Mouse (Mus musculus) liver, adult 2 months (tissue): ENCODE measurements around the gene Irf2bp2. TPM values are rescaled to one million over a fixed set of nuclear protein-coding genes. Genes with fewer than 3 reads are reported as not detected.

ENCODE experiments used
- DNase-seq: peaks from one replicate; pipeline ENCODE4 v3.0.0-alpha.2; 2011; ENCODE audit warnings: low read depth, low spot score; ENCODE audit errors: extremely low read depth
- H3K27ac ChIP-seq: fragments of 200-500 bp; replicated peaks from 2 replicates; pipeline ENCODE4 v1.5.1; 2012; ENCODE audit warnings: low read depth, mild to moderate bottlenecking, control low read depth, inconsistent platforms, low read length; ENCODE audit not compliant: insufficient read depth
- H3K27me3 ChIP-seq: fragments of 200-500 bp; 2 replicates; pipeline ENCODE4 v1.6.1; 2012; ENCODE audit warnings: mild to moderate bottlenecking, moderate library complexity, low read length, inconsistent platforms; ENCODE audit not compliant: control insufficient read depth, insufficient read depth
- H3K36me3 ChIP-seq: fragments of 200-500 bp; 2 replicates; pipeline ENCODE4 v1.6.1; 2012; ENCODE audit warnings: low read length, inconsistent platforms; ENCODE audit not compliant: control insufficient read depth, insufficient read depth
- H3K4me1 ChIP-seq: fragments of 200-500 bp; 2 replicates; pipeline ENCODE4 v1.6.1; 2011; ENCODE audit warnings: low read length; ENCODE audit not compliant: control insufficient read depth, insufficient read depth
- H3K4me3 ChIP-seq: fragments of 200-500 bp; 2 replicates; pipeline ENCODE4 v1.5.1; 2011; ENCODE audit warnings: low read depth, mild to moderate bottlenecking, control low read depth, low read length, moderate library complexity; ENCODE audit not compliant: insufficient read depth
- H3K79me2 ChIP-seq: fragments of 200-500 bp; 2 replicates; pipeline ENCODE4 v1.6.1; 2012; ENCODE audit warnings: inconsistent platforms, mild to moderate bottlenecking, low read length, moderate library complexity; ENCODE audit not compliant: control insufficient read depth, insufficient read depth
- H3K9ac ChIP-seq: fragments of 200-500 bp; 2 replicates; pipeline ENCODE4 v1.6.1; 2012; ENCODE audit warnings: low read depth, mild to moderate bottlenecking, control low read depth, inconsistent platforms, low read length
- CTCF ChIP-seq: fragments of 200-500 bp; IDR thresholded peaks from 2 replicates; pipeline ENCODE4 v1.5.1; 2011; ENCODE audit warnings: low read depth, low read length, control low read depth
- POLR2A ChIP-seq: fragments of 200-500 bp; IDR thresholded peaks from 2 replicates; pipeline ENCODE4 v1.6.1; 2011; ENCODE audit warnings: low read length, control low read depth; ENCODE audit not compliant: insufficient read depth; ENCODE audit errors: extremely low read depth
- WGBS: fragments of 180-500 bp; shearing (Covaris S2); methylation state at CpG from one replicate; pipeline ENCODE4 v1.1.7; 2018; 5-methylcytosine and 5-hydroxymethylcytosine counted together
- polyA plus RNA-seq: library from polyadenylated mRNA; depleted of rRNA; stranded (reverse); fragments of >200 nt; gene quantifications from 2 replicates; pipeline ENCODE4 v1.2.3, GENCODE M21; 2012
- total RNA-seq: library from RNA; depleted of rRNA; stranded (reverse); fragments of >200 nt; gene quantifications from 2 replicates; pipeline ENCODE4 v1.2.3, GENCODE M21; 2014

Irf2bp2 gene
- total and polyA plus RNA-seq, 2 experiments = 20.3 to 26.3 TPM

- H3K79me2 ChIP-seq = peaks cover 27% of the 10 kb centered on the region
- H3K4me3 ChIP-seq = peak overlapping the region; percentile 58
- no peaks in the 10 kb centered on the region for H3K27me3 ChIP-seq
- TF ChIP-seq CTCF = no peak
- TF ChIP-seq POLR2A = peak; percentile 93
- DNase-seq = peak; percentile 95
- H3K4me1 ChIP-seq = peaks cover 8% of the 10 kb centered on the region; the same call in 1 of the 2 replicates
- peak overlapping the region; percentile 94 for H3K27ac ChIP-seq
- H3K9ac ChIP-seq = peak overlapping the region; percentile 83
- under 1% methylated on average over 47 of the region's 48 CpGs for WGBS
- peaks cover 8% of the 10 kb centered on the region for H3K36me3 ChIP-seq
Measured at GRCm38 (mm10) chr8:126594481-126595000, 755 bp upstream of the Irf2bp2 start.

DNA sequence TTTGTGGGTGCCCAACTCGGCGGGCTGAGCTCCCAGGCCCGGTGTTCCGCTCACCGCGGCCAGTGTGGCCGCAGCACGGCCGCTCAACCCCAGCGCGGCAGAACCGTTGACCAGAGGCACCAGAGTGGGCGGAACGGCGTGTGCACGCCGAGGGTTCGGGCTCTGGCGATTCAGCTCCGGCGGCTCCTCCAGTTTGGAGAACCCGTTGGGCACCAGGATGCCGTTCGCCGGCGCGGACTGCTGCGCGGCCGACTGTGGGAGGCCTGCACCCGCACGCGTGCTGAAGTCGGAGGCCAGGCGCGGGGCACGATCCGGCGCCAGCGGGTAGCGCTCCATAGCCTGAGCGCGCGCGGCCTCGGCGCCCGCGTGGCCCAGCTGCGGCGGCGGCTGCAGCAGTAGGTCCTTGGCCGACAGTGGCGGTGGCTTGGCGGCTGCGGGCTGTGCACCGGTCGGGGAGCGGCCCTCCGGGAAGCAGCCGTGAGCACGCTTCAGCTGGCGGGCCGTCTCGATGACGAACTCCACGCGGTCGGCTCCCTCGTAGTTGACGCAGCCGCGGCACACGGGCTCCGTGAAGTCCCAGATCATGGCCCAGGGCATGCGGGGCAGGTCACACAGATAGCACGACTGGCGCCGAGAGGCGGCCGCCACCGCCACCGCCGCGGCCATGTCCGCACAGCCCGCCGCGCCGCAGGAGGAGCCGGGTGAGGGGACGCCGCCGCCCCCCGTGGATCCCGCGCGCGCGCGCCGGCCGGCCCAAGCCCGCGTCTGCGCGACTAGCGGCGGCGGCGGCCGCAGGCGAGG, 815 bp downstream of the Irf2bp2 start:
- Histone ChIP-seq H3K79me2 (peaks cover 27% of the 10 kb centered on the region), H3K4me3 (peak overlapping the region; percentile 98), H3K4me1 (peaks cover 8% of the 10 kb centered on the region; the same call in 1 of the 2 replicates), H3K36me3 (peaks cover 8% of the 10 kb centered on the region), H3K27me3 (no peaks in the 10 kb centered on the region), H3K9ac (peak overlapping the region; percentile 100), H3K27ac (peak overlapping the region; percentile 98)
- TF ChIP-seq CTCF = no peak
- TF ChIP-seq POLR2A = 0 out of 2 replicates have a peak, but pooled peaks have one; percentile 20
- DNase-seq = no peak
- 7% methylated on average over 113 of the region's 113 CpGs for WGBS

DNA sequence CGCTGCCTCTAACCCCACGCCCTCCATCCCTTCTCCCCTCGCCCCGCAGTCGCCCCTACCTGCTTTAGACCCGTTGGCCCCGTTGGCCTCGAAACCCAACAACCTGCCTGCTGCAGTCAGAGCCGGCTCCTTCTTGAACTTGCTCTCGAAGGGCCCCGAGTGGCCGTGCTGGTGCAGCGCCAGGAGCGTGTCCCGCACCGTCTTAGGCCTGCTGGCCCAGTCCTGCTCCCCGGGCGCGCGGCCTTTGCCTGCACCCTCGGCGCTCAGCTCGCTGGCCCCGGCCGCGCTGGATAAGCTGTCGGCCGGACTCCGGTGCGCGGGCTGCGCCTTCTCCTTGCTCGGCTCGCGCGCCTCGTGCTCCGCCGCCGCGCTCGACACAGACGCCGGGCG, 1.4 kb downstream of the Irf2bp2 start:
- peaks cover 11% of the 10 kb centered on the region for H3K36me3 ChIP-seq
- peak overlapping the region; percentile 98 for H3K4me3 ChIP-seq
- no peak for DNase-seq
- H3K27ac ChIP-seq = peak overlapping the region; percentile 98
- H3K27me3 ChIP-seq = no peaks in the 10 kb centered on the region
- under 1% methylated on average over 43 of the region's 45 CpGs for WGBS
- 0 out of 2 replicates have a peak, but pooled peaks have one; percentile 3 for TF ChIP-seq POLR2A
- no peak for TF ChIP-seq CTCF
- H3K79me2 ChIP-seq = peaks cover 27% of the 10 kb centered on the region
- H3K9ac ChIP-seq = peak overlapping the region; percentile 100
- H3K4me1 ChIP-seq = peaks cover 8% of the 10 kb centered on the region; the same call in 1 of the 2 replicates

DNA sequence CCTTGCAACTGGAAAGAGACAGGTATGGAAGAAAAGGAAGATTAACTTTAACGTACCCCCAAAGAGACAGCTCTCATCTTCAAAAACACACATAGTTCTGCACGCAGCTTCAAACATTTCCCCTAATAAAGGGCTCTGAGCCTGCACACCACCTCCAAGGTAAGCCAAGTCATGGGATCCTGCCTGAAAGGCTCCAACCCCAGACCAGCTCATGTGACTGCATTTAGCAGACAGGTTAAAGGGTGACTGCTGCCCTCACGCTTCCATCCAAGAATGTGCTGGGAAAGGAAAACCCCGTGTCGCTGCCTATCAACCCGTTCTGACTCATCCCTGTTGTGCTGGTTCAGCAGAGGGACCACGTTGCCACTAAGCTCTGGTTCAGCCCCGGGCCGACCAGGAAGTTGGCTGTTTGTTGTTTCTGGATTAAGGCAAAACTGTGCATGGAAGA, 1.9 kb downstream of the Irf2bp2 start:
- H3K27ac ChIP-seq = peak overlapping the region; percentile 98
- H3K9ac ChIP-seq = peak overlapping the region; percentile 100
- H3K27me3 ChIP-seq = no peaks in the 10 kb centered on the region
- H3K4me1 ChIP-seq = peaks cover 9% of the 10 kb centered on the region; the same call in 1 of the 2 replicates
- H3K4me3 ChIP-seq = peak overlapping the region; percentile 98
- TF ChIP-seq POLR2A (no peak), CTCF (no peak)
- WGBS = under 1% methylated on average over 9 of the region's 9 CpGs
- peaks cover 12% of the 10 kb centered on the region for H3K36me3 ChIP-seq
- DNase-seq = peak; percentile 79
- H3K79me2 ChIP-seq = peaks cover 27% of the 10 kb centered on the region

DNA sequence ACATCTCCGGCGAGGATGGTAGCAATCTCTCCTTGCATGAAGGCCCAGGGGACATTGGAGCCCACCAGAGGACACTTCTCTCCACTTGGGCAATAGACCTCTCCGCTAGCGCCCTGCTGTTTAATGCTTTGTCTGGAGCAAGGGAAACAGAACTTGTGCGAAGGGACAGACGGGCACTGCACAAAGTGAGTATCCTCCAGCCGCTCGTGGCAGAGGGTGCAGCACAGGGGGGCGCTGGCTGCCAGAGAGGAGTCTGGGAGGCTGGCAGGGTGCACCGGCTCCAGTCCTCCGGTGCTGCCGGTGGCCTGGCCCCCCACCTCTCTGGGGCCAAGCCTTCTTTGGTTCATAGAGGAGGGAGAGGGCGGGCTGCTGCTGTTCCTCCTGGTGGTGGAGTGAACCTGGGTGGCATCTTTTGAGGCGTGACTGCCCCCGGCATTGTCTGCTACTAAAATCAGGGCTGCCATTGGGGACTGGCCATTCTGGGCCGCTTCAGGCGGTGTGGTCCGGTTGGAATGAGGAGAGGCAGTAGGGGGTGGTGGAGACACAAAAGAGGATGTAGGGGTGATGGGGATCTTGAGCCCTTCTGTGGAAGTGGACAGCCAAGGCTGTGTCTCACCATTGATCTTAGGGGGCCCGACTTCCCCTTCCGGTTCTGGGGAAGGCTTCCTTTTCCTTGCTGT, 2.5 kb downstream of the Irf2bp2 start:
- DNase-seq = peak; percentile 42
- Histone ChIP-seq H3K9ac (peak overlapping the region; percentile 100), H3K79me2 (peaks cover 27% of the 10 kb centered on the region), H3K27me3 (no peaks in the 10 kb centered on the region), H3K36me3 (peaks cover 15% of the 10 kb centered on the region), H3K4me3 (peak overlapping the region; percentile 98), H3K4me1 (peaks cover 9% of the 10 kb centered on the region; the same call in 1 of the 2 replicates), H3K27ac (peak overlapping the region; percentile 98)
- WGBS = 1% methylated on average over 20 of the region's 20 CpGs
- no peak for TF ChIP-seq POLR2A
- no peak for TF ChIP-seq CTCF
